Mouse (Mus musculus) WW6 (cell line): ENCODE data around the gene Lrmda.
"Not testable (repeated sequence)": the region's sequence is repeated elsewhere in the genome, so short reads cannot be mapped to it uniquely, and the experiment has no call there.

Source experiments
- DNase-seq: peaks from one replicate; pipeline ENCODE4 v3.0.0-alpha.2; 2013; ENCODE audit warnings: low read depth, low spot score

Lrmda gene

DNA sequence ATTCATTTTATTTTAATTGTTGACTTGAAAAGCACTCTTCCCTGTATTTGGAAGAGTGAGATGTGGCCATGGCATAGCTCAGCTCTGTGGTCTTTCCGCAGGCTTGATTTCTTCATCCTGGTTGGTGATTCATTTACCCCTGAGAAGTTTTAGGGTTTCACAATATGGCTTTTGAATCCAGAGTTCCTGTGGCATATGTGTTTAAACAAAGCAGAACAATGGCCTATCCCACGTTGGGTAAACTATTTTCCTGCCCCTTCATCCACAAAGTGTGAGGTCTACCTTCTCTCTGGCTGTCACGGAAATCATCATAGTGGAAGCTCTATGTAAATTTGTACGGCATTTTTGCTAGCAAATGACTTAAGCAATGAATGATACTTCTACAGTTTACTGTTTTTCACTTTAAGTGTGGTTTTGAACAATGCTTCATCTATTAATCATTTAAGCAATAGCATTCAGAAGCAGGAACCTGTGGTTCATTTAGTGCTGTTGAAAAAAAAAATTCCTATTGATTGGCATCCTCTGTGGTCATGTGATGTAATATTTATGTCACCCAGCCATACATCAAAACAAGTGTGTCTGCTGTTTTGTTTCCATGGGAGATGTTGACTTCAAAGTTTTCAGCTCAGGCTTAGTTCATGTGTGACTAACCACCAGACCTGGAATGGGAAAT is 567.9 kb downstream of the Lrmda start:
- DNase-seq: no peak

DNA sequence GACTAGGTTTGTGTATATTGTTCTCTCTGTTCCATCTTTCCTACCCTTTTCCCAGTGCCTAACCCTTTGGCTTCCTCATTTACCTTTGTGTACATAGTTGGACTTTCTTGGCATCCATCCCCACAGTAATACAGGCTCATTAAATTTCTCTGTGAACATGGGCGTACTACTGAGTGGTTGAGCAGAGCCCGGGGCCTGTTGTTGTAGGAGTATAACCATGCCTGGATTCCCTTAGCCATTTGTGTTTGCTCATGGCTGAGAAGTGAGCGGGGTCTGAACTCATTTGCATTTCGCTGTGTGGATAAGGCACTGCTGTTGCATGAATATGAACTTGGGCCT is 568.4 kb downstream of the Lrmda start:
- no peak for DNase-seq

DNA sequence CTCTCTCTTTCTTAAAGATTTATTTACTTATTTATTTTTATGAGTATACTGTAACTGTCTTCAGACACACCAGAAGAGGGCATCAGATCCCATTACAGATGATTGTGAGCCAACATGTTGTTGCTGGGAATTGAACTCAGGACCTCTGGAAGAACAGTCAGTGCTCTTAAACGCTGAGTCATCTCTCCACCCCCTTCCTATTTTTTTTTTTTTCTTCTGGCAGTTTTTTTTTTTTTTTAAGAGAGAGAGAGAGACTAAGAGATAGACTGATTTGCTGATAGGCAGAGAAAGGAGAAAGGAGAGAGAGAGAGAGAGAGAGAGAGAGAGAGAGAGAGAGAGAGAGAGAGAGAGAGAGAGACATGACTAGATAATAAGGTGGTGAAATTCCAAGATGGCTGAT is 568.9 kb downstream of the Lrmda start:
- not testable (repeated sequence) for DNase-seq

DNA sequence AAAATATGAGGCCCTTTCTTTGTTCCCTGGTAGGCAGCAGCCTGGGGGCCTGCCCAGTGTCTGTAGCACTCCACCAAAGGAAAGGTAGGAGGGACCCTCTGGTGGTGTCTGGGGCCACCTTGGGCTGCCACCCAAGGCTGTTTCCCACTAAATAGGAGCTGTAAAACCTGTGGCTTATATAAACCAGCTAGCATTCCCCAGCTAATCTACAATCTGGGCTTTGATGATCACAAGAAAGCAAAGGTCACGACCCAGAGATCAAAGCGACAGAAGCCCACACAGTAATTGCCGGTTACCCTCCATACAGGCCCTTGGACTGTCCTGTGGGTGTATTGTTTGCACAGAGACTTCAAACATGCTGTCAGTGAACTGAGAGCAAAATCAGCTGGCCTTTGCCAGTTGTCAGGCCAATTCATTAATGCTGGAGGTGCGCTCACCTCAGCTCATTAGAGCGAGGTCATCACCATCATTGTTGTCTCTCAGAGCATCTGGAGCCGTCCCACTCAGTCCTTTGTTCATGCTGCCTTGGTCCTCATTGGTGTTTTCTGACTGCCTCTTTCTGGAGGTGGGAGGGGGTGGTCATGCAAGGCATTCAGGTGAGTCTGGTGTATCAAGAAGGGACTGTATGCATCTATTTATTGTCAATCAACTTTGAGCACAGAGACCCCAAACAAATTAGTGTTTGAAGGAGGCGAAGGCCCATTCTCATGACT is 570.1 kb downstream of the Lrmda start:
- DNase-seq: no peak

DNA sequence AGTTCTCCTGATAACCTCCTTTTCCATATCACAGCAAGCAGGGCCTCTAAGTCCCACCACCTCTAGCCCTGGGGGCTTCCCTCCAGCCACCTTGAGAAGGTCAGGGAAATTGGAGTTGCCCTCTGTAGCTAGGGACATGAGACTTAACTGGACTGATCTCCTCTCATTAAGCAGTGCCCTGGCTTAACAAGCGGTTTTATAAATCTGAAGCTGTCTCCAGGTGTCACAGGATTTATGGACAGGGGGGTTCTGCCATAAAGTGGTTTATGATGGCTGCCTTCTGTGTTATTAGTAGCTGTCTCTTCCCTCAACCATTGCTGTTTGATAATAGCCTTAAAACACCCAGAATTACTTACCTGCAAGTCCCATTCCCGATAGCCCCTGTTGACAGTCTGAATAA is 571.7 kb downstream of the Lrmda start:
- no peak for DNase-seq

DNA sequence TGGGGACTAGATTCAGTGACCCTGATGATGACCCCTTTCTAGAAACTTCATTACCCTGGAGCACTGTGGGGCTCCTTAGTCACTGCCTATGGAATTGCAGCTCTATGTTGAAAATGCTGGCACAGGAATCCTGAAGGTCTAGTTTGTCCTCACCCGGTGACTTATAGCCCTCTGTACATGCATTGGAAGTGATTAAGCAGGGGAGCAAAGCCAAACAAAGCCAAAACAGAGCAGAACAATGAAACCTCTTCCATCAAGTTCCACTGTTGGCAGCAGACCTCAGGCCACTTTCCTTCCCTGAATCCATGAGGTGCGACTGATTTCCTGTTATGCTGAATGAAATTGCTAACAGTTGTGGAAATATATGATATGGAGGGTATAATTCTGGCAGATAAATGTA is 578.0 kb downstream of the Lrmda start:
- DNase-seq: no peak

DNA sequence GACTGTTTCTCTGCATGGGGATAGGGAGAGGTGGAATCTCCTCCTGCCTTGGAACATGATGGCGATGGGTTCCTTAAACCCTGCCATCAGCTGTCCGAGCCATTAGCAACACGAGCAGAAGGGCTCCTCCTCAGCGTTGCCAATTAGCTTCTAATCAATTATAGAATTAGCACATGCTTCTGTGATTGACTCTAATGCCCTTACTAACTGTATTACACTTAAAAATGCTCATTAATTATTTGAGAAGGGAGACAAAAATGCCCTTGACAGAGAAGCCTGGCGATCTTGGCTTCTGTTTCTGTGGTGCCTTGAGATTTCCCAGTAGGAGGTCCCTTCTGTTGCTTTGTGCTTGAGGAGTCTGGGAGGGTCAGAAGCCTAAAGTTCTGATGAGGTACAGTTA is 579.1 kb downstream of the Lrmda start:
- no peak for DNase-seq

DNA sequence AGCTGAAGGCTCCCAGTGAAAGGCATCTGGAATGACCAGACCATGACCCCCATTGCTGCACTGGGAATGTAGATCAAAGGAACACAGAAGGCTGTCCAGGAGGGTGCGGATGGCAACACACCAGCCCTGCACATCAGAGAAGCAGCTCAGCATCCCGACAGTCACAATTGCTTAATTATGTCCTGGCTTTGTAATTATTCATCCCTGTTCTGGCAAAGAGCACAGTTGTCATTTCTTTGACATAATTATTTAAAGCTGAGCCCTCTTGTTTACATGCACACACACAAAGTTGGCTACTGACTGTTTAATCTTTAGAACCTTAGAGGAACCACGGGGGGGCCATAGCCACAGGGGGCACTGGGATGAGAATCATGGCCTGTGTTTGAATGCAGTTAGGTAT is 580.7 kb downstream of the Lrmda start:
- DNase-seq: no peak

DNA sequence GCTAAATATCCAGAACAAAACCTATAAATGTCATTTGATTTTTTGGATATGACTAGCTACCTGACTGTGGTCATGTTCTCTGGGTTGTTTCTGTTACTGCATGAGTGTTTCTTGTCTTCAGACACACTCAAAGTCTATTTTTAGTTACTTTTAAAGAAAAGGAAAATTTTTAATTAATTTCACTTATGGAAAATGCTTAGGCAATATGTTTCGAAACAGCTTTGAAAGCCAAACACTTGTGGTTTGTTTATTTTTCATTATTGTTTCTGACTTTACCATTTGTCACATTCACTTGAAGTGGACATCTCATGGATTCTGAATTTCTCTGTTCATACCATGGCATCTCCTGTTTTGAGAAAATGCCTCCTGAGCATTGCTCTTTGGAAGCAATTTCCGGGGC is 582.8 kb downstream of the Lrmda start:
- no peak for DNase-seq

DNA sequence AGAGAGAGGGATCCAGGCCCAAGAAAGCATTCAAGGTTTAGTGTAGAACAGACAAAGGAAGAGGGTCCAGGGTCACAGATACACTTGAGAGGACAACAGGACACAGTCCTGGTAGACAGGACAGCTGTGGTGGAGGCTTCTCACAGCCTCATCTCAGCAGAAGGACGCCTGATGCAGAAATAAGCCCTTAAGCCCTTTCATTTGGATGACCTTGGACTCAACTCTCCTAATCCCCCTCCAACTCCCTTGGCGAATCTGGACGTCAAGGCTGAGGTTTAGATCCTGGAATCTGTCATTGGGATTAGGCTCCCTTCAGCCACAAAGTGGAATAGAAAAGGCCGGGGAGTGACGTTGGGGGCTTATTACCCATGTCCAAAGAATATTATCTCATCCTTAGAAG is 589.1 kb downstream of the Lrmda start:
- no peak for DNase-seq

DNA sequence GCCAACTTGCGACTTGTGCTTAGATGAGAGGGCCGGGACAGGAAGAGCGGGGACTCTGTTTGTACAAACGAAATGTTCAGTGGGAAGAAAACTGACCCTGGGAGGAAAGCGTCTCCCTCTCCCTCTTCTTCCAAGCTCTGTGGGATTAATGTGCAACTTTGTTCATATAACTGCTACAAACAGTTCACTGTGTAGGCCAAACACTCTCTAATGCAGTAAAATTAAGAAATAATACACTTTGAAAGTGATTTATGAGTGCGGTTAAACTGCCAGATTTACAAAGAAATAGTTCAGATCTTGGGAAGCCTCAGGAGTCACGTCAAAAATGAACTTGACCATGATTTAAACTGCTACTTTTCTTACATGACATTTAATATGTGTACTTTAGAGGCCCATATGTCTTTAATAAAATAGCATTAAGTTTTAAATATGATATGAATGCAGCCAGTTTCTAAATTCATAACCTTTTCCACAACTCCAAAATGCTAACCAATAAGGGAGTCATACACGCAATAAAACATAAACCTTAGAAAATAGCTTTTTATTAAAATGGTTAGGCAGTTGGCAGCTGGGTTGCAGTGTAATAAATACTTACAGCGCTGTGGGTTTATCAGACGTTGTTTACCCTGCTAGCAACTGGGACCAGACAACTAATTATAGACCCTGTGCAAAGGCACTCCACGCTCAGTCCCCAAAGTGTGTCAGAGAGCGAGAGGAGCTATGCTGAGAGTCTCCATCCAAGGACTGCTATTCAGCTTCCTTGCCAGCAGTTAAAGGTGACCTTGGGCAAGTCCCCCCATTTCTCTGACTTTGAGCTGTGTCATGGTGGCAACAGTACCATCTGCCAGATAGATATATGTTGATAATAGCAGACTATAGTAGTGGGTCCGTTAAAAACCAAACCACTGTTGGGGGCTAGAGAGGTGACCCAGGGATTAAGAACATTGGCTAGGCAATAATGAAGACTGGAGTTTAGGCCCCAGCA is 590.0 kb downstream of the Lrmda start:
- DNase-seq: no peak

DNA sequence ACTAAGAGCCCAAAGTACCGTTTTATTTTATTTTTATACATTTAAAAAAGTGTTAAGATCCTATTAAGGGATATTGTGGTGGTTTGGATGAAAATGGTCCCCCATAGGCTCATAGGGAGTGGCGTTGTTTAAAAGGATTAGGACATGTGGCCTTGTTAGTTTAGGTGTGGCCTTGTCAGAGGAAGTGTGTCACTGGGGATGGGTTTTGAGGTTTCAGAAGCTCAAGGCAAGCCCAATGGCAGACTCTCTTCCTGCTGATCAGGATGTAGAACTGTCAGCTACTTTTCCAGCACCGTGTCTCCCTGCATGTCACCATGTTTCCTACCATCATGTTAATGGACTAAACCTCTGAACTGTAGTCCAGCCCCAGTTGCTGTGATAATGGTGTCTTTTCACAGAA is 591.5 kb downstream of the Lrmda start:
- DNase-seq: no peak

DNA sequence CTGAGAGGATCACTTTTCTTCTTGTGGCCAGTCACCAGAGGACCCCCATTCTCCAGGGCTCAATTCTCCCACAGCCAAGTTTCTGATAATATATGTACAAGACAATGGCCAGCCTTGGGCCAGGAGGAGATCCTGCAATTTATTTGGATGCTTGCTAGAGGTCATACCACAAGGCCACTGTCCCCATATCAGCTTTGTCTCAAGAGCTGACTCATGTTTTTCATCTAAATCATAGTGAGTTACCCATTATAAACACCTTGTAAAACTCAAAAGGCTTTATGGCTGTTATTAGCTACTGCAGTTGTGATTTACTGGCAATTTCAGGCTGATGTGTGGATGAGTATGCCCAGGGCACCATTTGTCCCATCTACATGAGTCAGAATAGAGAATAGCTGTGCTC is 600.7 kb downstream of the Lrmda start:
- DNase-seq: no peak

DNA sequence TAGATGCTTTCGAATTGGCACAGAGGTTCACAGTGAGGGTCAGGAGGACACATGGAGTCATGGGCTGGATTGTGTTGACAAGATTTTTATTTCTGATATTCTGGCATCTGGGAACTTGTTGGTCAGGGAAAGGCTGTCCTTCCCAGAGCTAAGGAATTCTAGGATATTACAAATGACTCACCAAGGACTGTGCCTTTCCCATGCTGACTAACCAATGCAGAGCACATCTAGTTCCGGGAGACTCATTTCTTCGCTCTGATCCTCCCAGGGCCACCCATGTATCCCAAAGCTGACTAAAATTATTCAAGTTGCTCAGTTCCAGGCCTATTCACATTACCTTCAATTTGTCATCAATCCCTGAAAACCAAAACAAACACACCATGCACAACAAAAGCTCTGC is 602.4 kb downstream of the Lrmda start:
- DNase-seq: no peak

DNA sequence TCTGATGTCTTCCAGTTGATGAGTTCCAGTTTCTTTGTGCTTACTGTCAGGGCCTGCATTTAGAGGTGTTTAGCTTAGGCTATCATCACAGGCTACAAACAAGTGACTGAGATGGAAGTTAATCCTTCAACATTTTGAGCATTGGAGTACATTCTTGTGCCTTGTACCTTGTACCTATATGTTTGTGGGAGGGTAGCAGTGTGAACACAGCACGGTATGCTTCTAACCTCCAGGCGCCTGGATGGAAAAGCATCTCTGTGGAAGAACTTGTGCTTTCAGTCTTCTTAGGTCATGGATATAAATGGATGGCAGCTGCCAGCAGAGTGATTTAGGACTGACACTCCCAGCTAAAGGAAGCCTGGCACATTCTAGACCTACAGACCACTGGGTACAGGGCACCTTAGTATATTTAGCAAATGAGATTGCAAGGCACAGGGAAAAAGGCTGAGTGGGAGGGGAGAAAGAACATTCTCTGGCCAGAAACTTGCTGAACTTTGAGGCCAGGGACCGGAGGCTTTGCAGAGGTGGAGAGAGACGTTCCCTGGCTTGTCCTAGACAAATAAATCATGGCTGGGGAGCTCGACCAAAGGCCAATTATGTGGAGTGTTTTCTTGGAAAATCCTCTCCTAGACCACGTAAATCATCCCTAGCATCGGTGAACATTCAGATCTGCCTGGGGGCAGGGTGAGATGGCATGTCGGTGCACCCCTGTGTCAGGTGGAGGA is 607.8 kb downstream of the Lrmda start:
- DNase-seq: no peak

DNA sequence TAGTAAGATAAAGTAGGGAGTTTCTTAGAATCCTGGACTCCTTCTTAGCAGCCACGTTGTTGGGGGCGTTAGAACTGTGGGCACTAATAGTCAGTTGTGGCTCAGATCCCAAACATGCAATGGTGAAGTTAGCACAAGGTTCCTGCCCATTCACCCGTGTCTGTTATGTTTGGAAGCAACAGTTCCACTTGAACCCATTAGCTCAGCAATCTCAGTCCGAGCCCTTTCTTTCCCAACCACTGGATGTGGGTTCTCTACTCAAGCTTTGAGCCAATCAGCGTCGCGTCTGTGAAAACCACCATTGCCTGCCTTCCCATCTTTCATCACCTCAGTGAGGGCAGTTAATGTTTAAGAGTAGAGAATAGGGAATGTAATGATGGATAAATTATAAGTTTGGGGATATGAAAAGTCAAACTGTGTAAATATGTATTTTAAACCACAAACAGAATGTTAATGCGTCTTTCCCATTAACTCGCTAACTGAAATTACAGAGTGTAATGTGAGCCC is 610.9 kb downstream of the Lrmda start:
- no peak for DNase-seq

DNA sequence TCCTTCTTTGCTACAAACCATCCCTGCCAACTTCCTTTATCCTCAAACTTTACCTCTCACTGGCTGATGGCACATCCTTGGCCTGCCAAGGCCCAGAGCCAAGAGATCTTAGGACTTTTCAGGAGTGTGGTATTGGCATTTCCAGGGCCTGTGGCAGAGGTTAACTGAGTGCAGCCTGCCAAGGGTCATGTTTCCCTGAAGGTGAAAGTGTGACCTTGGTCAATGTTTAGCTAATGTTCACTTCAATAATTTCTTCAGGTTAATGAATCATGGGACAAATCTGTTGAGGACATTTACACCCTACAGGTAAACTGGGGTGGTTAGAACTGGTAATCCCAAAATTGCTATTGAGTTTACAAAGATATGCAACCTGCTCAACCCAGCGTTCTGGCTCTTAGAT is 614.1 kb downstream of the Lrmda start:
- DNase-seq: no peak

DNA sequence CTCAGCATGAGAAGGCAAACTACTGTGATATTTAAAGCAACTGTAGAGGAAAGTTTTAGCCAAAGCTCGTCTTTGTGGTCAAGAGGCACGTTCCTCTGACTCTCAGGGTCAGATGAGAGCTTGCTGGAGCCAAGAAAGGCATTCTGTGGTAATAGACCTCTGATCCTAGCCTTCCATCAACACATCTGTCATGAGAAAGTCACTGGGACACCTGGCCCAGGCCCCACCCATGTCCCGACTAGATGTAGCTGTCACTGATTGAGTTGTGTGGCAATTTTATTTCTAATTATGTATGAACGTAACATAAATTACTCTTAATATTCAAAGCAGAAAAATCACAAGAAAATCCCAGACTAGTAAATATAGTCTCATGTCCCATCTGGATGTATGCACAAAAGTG is 624.0 kb downstream of the Lrmda start:
- DNase-seq: no peak

DNA sequence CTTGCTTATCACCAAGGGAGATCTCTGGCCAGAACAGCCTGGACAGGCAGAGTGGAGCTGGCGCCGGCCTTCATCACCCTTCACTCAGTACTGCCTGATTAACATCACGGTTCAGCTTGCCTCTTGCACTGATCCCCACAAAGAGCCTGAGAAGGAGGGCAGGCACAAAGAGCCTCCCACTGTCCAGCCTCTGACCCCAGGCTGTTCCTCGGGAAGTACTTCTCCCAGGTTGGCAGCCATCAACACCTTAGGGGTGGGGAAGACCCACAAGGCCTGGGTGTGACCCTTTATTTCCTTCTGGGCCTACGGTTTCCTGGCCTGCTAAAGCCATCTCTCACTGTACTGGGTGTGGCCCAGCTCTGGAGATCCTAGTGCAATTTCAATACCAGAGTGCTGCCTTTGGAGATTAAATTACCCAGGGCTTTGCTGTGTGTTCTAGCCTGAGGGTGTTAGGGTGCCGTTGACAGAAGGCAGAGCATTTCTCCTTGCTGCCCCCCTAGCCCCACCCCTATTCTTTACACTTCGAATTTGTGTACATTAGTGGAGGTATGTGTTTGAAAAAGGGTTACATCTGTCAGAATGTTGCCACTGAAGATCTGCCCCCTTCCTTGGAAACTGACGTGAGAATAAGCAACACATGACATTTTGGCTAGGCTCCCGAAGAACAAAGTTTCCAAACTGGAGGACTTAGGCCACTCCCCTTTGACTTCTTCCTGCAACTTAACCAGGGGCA is 628.5 kb downstream of the Lrmda start:
- DNase-seq: no peak

DNA sequence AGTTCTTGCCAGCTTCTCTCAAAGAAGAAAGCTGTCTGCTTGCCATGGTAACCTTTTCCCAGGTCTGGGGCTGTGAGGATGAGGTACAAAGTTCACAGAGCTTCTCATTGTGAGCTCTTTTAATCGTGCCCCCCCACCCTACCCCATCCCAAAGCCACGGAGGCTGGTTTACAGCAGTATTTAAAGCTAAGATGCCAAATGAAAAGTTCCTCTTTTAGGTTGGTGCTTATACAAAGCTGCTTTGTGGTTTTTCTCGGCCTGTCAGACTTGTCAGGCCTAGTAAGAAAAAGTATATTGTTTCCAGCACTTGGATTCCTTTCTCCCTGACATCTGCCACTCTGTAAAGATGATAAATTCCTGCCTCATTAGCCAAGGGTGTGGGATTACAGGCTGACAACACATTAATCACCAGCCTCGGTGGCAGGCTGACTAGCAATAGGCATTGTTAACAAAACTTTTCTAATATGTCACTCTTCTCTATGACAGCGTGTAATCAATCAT is 629.9 kb downstream of the Lrmda start:
- no peak for DNase-seq
